Mouse (Mus musculus): ENCODE measurements at regions not wholly inside any gene's neighbourhood (a gene's known extent, or its start where the extent isn't known, plus 50 kb on each side); places are given as distances from the start of the nearest gene placed in this dataset.

DNA sequence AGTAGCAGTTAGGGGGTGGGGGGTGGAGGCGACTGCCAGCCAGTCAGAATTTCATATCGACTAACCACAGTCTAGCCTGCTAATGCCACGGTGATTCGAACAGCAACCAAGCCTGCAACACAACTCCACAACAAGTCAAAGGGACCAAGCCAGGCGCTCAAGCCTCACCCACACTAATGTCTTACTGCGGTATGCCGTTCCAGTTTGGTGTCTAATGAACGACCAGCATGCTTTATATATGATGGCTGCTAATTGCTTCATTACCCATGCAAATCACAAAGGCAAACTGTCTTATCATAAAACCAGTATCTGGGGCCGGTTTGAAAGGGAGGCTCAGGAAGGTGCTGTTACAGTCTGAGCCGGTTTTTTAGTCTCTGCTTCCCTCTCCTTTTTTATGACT lies 340.5 kb downstream of the Lmo4 start:
- no peak for TF ChIP-seq POLR2A (IDR thresholded peaks at IDR 0.05; ENCODE audit: extremely low read depth, insufficient read depth, low read length)
- TF ChIP-seq CTCF (IDR thresholded peaks at IDR 0.05; ENCODE audit: low read depth, low read length) = no peak

All from liver, adult 2 months (tissue).